Mouse (Mus musculus): Measurements from ENCODE around the gene H2-DMb1. TPM values are rescaled to one million over a fixed set of nuclear protein-coding genes. Genes with fewer than 3 reads are reported as not detected.
A peak's percentile ranks its signal among the peaks of the same experiment; 100 is the strongest.

H2-DMb1 gene
- polyA plus RNA-seq, 1 experiment from 2014 or later, result 0.15 TPM

GRCm38 (mm10) chr17:34135297-34136224 is 17.3 kb upstream of the H2-DMb1 start:
- peak overlapping the region; percentile 71 for H3K4me2 ChIP-seq (ENCODE audit: low read depth, low read length, severe bottlenecking)
- peaks cover 16% of the 10 kb centered on the region for H3K27me3 ChIP-seq (ENCODE audit: control insufficient read depth, insufficient read depth, low read length)
- H3K9me3 ChIP-seq (ENCODE audit: control insufficient read depth, low read length), result no peaks in the 10 kb centered on the region
- H3K4me3 ChIP-seq (ENCODE audit: low read depth, low read length), result peak overlapping the region; percentile 30
- WGBS, result 7% methylated on average over 31 of the region's 31 CpGs
- H3K4me1 ChIP-seq (replicated peaks; ENCODE audit: control insufficient read depth, insufficient read depth, low read length), result peaks cover 4% of the 10 kb centered on the region
- H3K36me3 ChIP-seq (ENCODE audit: control insufficient read depth, insufficient read depth, low read length), result no peaks in the 10 kb centered on the region
- no peak overlapping the region for H3K27ac ChIP-seq (ENCODE audit: low read depth, low read length)
- peak; percentile 97 for ATAC-seq (replicated peaks; ENCODE audit: low FRiP score)
- H3K9ac ChIP-seq (ENCODE audit: low read length), result no peak overlapping the region
- peak; percentile 99 for DNase-seq (ENCODE audit: low spot score)

- H3K4me1 ChIP-seq (replicated peaks; ENCODE audit: control insufficient read depth, insufficient read depth, low read length), result peaks cover 4% of the 10 kb centered on the region
- H3K9ac ChIP-seq (ENCODE audit: low read length), result no peak overlapping the region
- ATAC-seq (replicated peaks; ENCODE audit: low FRiP score) (no peak), DNase-seq (ENCODE audit: low spot score) (no peak)
- peaks cover 16% of the 10 kb centered on the region for H3K27me3 ChIP-seq (ENCODE audit: control insufficient read depth, insufficient read depth, low read length)
- H3K4me2 ChIP-seq (ENCODE audit: low read depth, low read length, severe bottlenecking), result no peak overlapping the region
- H3K27ac ChIP-seq (ENCODE audit: low read depth, low read length), result no peak overlapping the region
- H3K9me3 ChIP-seq (ENCODE audit: control insufficient read depth, low read length), result no peaks in the 10 kb centered on the region
- 78% methylated on average over 7 of the region's 7 CpGs for WGBS
- H3K4me3 ChIP-seq (ENCODE audit: low read depth, low read length), result no peak overlapping the region
- H3K36me3 ChIP-seq (ENCODE audit: control insufficient read depth, insufficient read depth, low read length), result no peaks in the 10 kb centered on the region
Measured at GRCm38 (mm10) chr17:34137601-34138000, 15.3 kb upstream of the H2-DMb1 start.

GRCm38 (mm10) chr17:34138655-34139054 is 14.2 kb upstream of the H2-DMb1 start:
- 85% methylated on average over 7 of the region's 7 CpGs for whole genome bisulfite sequencing
- Histone ChIP-seq H3K36me3 (ENCODE audit: control insufficient read depth, insufficient read depth, low read length) (no peaks in the 10 kb centered on the region), H3K9ac (ENCODE audit: low read length) (no peak overlapping the region), H3K27me3 (ENCODE audit: control insufficient read depth, insufficient read depth, low read length) (peaks cover 16% of the 10 kb centered on the region), H3K4me2 (ENCODE audit: low read depth, low read length, severe bottlenecking) (no peak overlapping the region; the same call in 1 of the 2 replicates), H3K4me1 (replicated peaks; ENCODE audit: control insufficient read depth, insufficient read depth, low read length) (peaks cover 4% of the 10 kb centered on the region), H3K4me3 (ENCODE audit: low read depth, low read length) (no peak overlapping the region), H3K27ac (ENCODE audit: low read depth, low read length) (no peak overlapping the region), H3K9me3 (ENCODE audit: control insufficient read depth, low read length) (no peaks in the 10 kb centered on the region)
- ATAC-seq (replicated peaks; ENCODE audit: low FRiP score) (no peak), DNase-seq (ENCODE audit: low spot score) (no peak)

- Histone ChIP-seq H3K4me3 (ENCODE audit: low read depth, low read length) (peak overlapping the region; percentile 31), H3K27me3 (ENCODE audit: control insufficient read depth, insufficient read depth, low read length) (peaks cover 16% of the 10 kb centered on the region), H3K9ac (ENCODE audit: low read length) (peak overlapping the region; percentile 55), H3K4me2 (ENCODE audit: low read depth, low read length, severe bottlenecking) (peak overlapping the region; percentile 67), H3K36me3 (ENCODE audit: control insufficient read depth, insufficient read depth, low read length) (no peaks in the 10 kb centered on the region), H3K4me1 (replicated peaks; ENCODE audit: control insufficient read depth, insufficient read depth, low read length) (peaks cover 4% of the 10 kb centered on the region), H3K9me3 (ENCODE audit: control insufficient read depth, low read length) (no peaks in the 10 kb centered on the region), H3K27ac (ENCODE audit: low read depth, low read length) (no peak overlapping the region)
- WGBS, result 1% methylated on average over 16 of the region's 16 CpGs
- ATAC-seq (replicated peaks; ENCODE audit: low FRiP score) (no peak), DNase-seq (ENCODE audit: low spot score) (peak; percentile 71)
Measured at GRCm38 (mm10) chr17:34139416-34139815, 13.5 kb upstream of the H2-DMb1 start.

- H3K27ac ChIP-seq (ENCODE audit: low read depth, low read length), result no peak overlapping the region
- no peak overlapping the region for H3K4me2 ChIP-seq (ENCODE audit: low read depth, low read length, severe bottlenecking)
- H3K4me3 ChIP-seq (ENCODE audit: low read depth, low read length), result peak overlapping the region; percentile 31; the same call in 1 of the 2 replicates
- WGBS, result 17% methylated on average over 5 of the region's 5 CpGs
- peaks cover 16% of the 10 kb centered on the region for H3K27me3 ChIP-seq (ENCODE audit: control insufficient read depth, insufficient read depth, low read length)
- peaks cover 4% of the 10 kb centered on the region for H3K4me1 ChIP-seq (replicated peaks; ENCODE audit: control insufficient read depth, insufficient read depth, low read length)
- H3K36me3 ChIP-seq (ENCODE audit: control insufficient read depth, insufficient read depth, low read length), result no peaks in the 10 kb centered on the region
- no peaks in the 10 kb centered on the region for H3K9me3 ChIP-seq (ENCODE audit: control insufficient read depth, low read length)
- DNase-seq (ENCODE audit: low spot score) (peak; percentile 45), ATAC-seq (replicated peaks; ENCODE audit: low FRiP score) (no peak)
- no peak overlapping the region for H3K9ac ChIP-seq (ENCODE audit: low read length)
Measured at GRCm38 (mm10) chr17:34140240-34140639, 12.6 kb upstream of the H2-DMb1 start.

GRCm38 (mm10) chr17:34141448-34141847 is 11.4 kb upstream of the H2-DMb1 start:
- 56% methylated on average over 4 of the region's 4 CpGs for WGBS
- Histone ChIP-seq H3K27me3 (ENCODE audit: control insufficient read depth, insufficient read depth, low read length) (peaks cover 16% of the 10 kb centered on the region), H3K4me3 (ENCODE audit: low read depth, low read length) (no peak overlapping the region), H3K36me3 (ENCODE audit: control insufficient read depth, insufficient read depth, low read length) (no peaks in the 10 kb centered on the region), H3K27ac (ENCODE audit: low read depth, low read length) (no peak overlapping the region), H3K9me3 (ENCODE audit: control insufficient read depth, low read length) (no peaks in the 10 kb centered on the region), H3K4me1 (replicated peaks; ENCODE audit: control insufficient read depth, insufficient read depth, low read length) (peaks cover 4% of the 10 kb centered on the region), H3K4me2 (ENCODE audit: low read depth, low read length, severe bottlenecking) (no peak overlapping the region), H3K9ac (ENCODE audit: low read length) (no peak overlapping the region)
- ATAC-seq (replicated peaks; ENCODE audit: low FRiP score) (no peak), DNase-seq (ENCODE audit: low spot score) (peak; percentile 38)

- peaks cover 16% of the 10 kb centered on the region for H3K27me3 ChIP-seq (ENCODE audit: control insufficient read depth, insufficient read depth, low read length)
- WGBS, result 82% methylated on average over 7 of the region's 7 CpGs
- peaks cover 4% of the 10 kb centered on the region for H3K4me1 ChIP-seq (replicated peaks; ENCODE audit: control insufficient read depth, insufficient read depth, low read length)
- DNase-seq (ENCODE audit: low spot score) (peak; percentile 46), ATAC-seq (replicated peaks; ENCODE audit: low FRiP score) (no peak)
- H3K27ac ChIP-seq (ENCODE audit: low read depth, low read length), result no peak overlapping the region
- H3K4me2 ChIP-seq (ENCODE audit: low read depth, low read length, severe bottlenecking), result no peak overlapping the region
- H3K9me3 ChIP-seq (ENCODE audit: control insufficient read depth, low read length), result no peaks in the 10 kb centered on the region
- no peak overlapping the region for H3K4me3 ChIP-seq (ENCODE audit: low read depth, low read length)
- no peak overlapping the region for H3K9ac ChIP-seq (ENCODE audit: low read length)
- H3K36me3 ChIP-seq (ENCODE audit: control insufficient read depth, insufficient read depth, low read length), result no peaks in the 10 kb centered on the region
Measured at GRCm38 (mm10) chr17:34142456-34143010, 10.3 kb upstream of the H2-DMb1 start.

- whole genome bisulfite sequencing, result 38% methylated on average over 7 of the region's 7 CpGs
- no peak within 1 kb of the TSS for H3K27ac ChIP-seq (ENCODE audit: low read depth, low read length)
- no peak within 1 kb of the TSS for H3K4me3 ChIP-seq (ENCODE audit: low read depth, low read length)
- no peaks in the 10 kb centered on the region for H3K9me3 ChIP-seq (ENCODE audit: control insufficient read depth, low read length)
- H3K4me2 ChIP-seq (ENCODE audit: low read depth, low read length, severe bottlenecking), result no peak within 1 kb of the TSS
- H3K27me3 ChIP-seq (ENCODE audit: control insufficient read depth, insufficient read depth, low read length), result peaks cover 16% of the 10 kb centered on the region
- DNase-seq (ENCODE audit: low spot score) (peak; percentile 42), ATAC-seq (replicated peaks; ENCODE audit: low FRiP score) (no peak)
- H3K9ac ChIP-seq (ENCODE audit: low read length), result no peak within 1 kb of the TSS
- no peaks in the 10 kb centered on the region for H3K36me3 ChIP-seq (ENCODE audit: control insufficient read depth, insufficient read depth, low read length)
- H3K4me1 ChIP-seq (replicated peaks; ENCODE audit: control insufficient read depth, insufficient read depth, low read length), result peaks cover 4% of the 10 kb centered on the region
Measured at GRCm38 (mm10) chr17:34143033-34143432, 9.8 kb upstream of the H2-DMb1 start, which contains the start of gene H2-DMb2. Gene H2-DMb2, plus strand, starts transcription at chr17:34143307.
